Mouse (Mus musculus) embryonic facial prominence, embryonic 13.5 days (tissue): Measurements from ENCODE around the gene Cbs. TPM values are rescaled to one million over a fixed set of nuclear protein-coding genes. Genes with fewer than 3 reads are reported as not detected.

Source experiments
- ATAC-seq: fragments of 200-750 bp; cut with Nextera tagmentation; 2 replicates; pipeline ENCODE4 v1.8.0; 2017; ENCODE audit warnings: low read depth; ENCODE audit not compliant: insufficient number of reproducible peaks, insufficient read depth, low FRiP score, low TSS enrichment
- H3K27ac ChIP-seq: fragments of 300-500 bp; sonication (generic); 2 replicates; pipeline ENCODE4 v1.5.1; 2015; ENCODE audit warnings: moderate library complexity, mild to moderate bottlenecking, inconsistent platforms
- H3K27me3 ChIP-seq: fragments of 300-500 bp; sonication (generic); 2 replicates; pipeline ENCODE4 v1.6.1; 2015; ENCODE audit warnings: mild to moderate bottlenecking, inconsistent platforms
- H3K36me3 ChIP-seq: fragments of 300-500 bp; sonication (generic); 2 replicates; pipeline ENCODE4 v1.6.1; 2015; ENCODE audit warnings: mild to moderate bottlenecking, inconsistent platforms
- H3K4me1 ChIP-seq: fragments of 300-500 bp; sonication (generic); 2 replicates; pipeline ENCODE4 v1.6.1; 2015; ENCODE audit warnings: inconsistent platforms
- H3K4me2 ChIP-seq: fragments of 300-500 bp; sonication (generic); 2 replicates; pipeline ENCODE4 v1.6.1; 2015; ENCODE audit warnings: moderate library complexity, mild to moderate bottlenecking, inconsistent platforms
- H3K4me3 ChIP-seq: fragments of 300-500 bp; sonication (generic); 2 replicates; pipeline ENCODE4 v1.5.1; 2015; ENCODE audit warnings: mild to moderate bottlenecking, inconsistent platforms
- H3K9ac ChIP-seq: fragments of 300-500 bp; sonication (generic); 2 replicates; pipeline ENCODE4 v1.6.1; 2015; ENCODE audit warnings: mild to moderate bottlenecking, inconsistent platforms
- H3K9me3 ChIP-seq: fragments of 300-500 bp; sonication (generic); 2 replicates; pipeline ENCODE4 v1.6.1; 2016; ENCODE audit warnings: inconsistent platforms
- WGBS: fragments of 180-500 bp; shearing (Covaris S2); methylation state at CpG from one replicate; pipeline ENCODE4 v1.1.7; 2015; ENCODE audit warnings: mixed read lengths; 5-methylcytosine and 5-hydroxymethylcytosine counted together
- polyA plus RNA-seq: library from polyadenylated mRNA; unstranded; fragments of >200 nt; fragmentation: Nextera tagmentation; extraction: Ambion mirVana; gene quantifications from 2 replicates; pipeline ENCODE4 v1.2.1, GENCODE M21; 2015

Gene Cbs
- polyA plus RNA-seq, 1 experiment from 2014 or later, result 4.3 TPM

GRCm38 (mm10) chr17:31662855-31663254 is 25.8 kb upstream of the Cbs start:
- no peak for ATAC-seq
- no peak overlapping the region for H3K9ac ChIP-seq
- no peaks in the 10 kb centered on the region for H3K9me3 ChIP-seq
- H3K4me1 ChIP-seq, result peaks cover 5% of the 10 kb centered on the region
- H3K4me2 ChIP-seq, result no peak overlapping the region
- H3K4me3 ChIP-seq, result no peak overlapping the region
- no peaks in the 10 kb centered on the region for H3K36me3 ChIP-seq
- H3K27ac ChIP-seq, result no peak overlapping the region
- no peaks in the 10 kb centered on the region for H3K27me3 ChIP-seq

DNA sequence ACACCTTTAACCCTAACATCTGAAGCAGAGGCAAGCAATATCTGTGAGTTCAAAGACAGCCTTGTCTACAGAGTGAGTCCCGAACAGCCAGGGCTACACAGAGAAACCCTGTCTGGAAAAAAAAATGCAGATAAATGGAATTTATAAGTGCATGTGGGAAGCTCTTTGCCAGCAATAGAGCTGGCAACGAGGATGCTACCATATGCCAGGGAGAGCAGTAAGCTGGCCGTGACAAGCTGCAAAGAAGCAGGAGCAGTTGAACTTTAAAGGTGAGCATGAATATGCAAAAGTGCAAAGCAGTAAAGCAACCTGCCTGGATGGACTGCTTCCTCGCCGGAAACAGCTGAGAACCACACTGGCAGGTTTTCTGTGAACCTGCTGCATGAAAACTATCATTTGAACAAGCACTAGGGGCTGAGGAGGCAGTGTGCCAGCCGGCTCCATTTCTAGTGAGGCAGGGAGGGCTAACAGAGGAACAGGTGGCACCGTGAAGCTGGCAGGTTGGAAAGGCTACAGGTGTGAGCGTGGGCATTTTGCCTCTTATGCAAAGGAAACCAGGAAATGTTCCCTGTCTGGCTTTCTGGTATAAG is 23.7 kb upstream of the Cbs start:
- H3K4me3 ChIP-seq, result no peak overlapping the region
- H3K9me3 ChIP-seq, result no peaks in the 10 kb centered on the region
- peaks cover 18% of the 10 kb centered on the region for H3K4me1 ChIP-seq
- H3K36me3 ChIP-seq, result peaks cover 5% of the 10 kb centered on the region
- no peaks in the 10 kb centered on the region for H3K27me3 ChIP-seq
- no peak overlapping the region for H3K27ac ChIP-seq
- no peak for ATAC-seq
- H3K4me2 ChIP-seq, result no peak overlapping the region
- WGBS, result 76% methylated on average over 8 of the region's 8 CpGs
- no peak overlapping the region for H3K9ac ChIP-seq

- H3K4me1 ChIP-seq, result peaks cover 26% of the 10 kb centered on the region
- H3K27me3 ChIP-seq, result no peaks in the 10 kb centered on the region
- peak within 1 kb of the TSS; percentile 80 for H3K4me2 ChIP-seq
- WGBS, result under 1% methylated on average over 77 of the region's 77 CpGs
- H3K9ac ChIP-seq, result peak within 1 kb of the TSS; percentile 98
- H3K9me3 ChIP-seq, result no peaks in the 10 kb centered on the region
- peaks cover 21% of the 10 kb centered on the region for H3K36me3 ChIP-seq
- H3K27ac ChIP-seq, result peak within 1 kb of the TSS; percentile 83
- peak within 1 kb of the TSS; percentile 94 for H3K4me3 ChIP-seq
- peak; percentile 98 for ATAC-seq
Measured at GRCm38 (mm10) chr17:31658468-31659185, 21.6 kb upstream of the Cbs start, which contains the start of gene U2af1. Gene U2af1, minus strand, starts transcription at chr17:31658892.

DNA sequence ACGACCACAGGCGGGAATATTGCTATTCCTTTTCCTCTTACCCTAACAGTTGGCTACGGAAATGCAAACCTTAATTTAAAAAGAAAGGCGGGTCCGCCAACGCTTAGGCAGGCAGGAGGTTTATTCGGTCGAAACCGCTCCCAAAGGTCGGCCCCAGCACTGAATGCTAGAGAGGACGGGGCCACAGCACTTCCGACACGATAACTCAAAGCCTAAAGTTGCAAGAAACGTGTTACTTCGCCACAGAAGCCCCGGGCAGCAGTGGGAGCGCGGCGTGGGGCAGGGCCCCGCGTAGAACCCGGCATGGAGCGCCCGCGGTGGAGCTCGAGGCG is 21.1 kb upstream of the Cbs start:
- H3K9me3 ChIP-seq, result no peaks in the 10 kb centered on the region
- H3K4me3 ChIP-seq, result peak overlapping the region; percentile 94
- H3K4me1 ChIP-seq, result peaks cover 26% of the 10 kb centered on the region
- no peak for ATAC-seq
- peak overlapping the region; percentile 98 for H3K9ac ChIP-seq
- H3K27me3 ChIP-seq, result no peaks in the 10 kb centered on the region
- H3K4me2 ChIP-seq, result peak overlapping the region; percentile 80
- peak overlapping the region; percentile 83 for H3K27ac ChIP-seq
- H3K36me3 ChIP-seq, result peaks cover 26% of the 10 kb centered on the region
- under 1% methylated on average over 27 of the region's 27 CpGs for WGBS

- H3K27ac ChIP-seq, result no peak overlapping the region
- peaks cover 26% of the 10 kb centered on the region for H3K4me1 ChIP-seq
- 52% methylated on average over 12 of the region's 12 CpGs for WGBS
Measured at GRCm38 (mm10) chr17:31657141-31657983, 20.3 kb upstream of the Cbs start.

GRCm38 (mm10) chr17:31656682-31657081 is 19.6 kb upstream of the Cbs start:
- H3K4me2 ChIP-seq, result peak overlapping the region; percentile 80; the same call in 1 of the 2 replicates
- peaks cover 26% of the 10 kb centered on the region for H3K4me1 ChIP-seq
- ATAC-seq, result no peak
- 83% methylated on average over 5 of the region's 5 CpGs for WGBS
- H3K9me3 ChIP-seq, result no peaks in the 10 kb centered on the region
- H3K9ac ChIP-seq, result peak overlapping the region; percentile 98; the same call in 1 of the 2 replicates
- H3K27ac ChIP-seq, result no peak overlapping the region
- H3K36me3 ChIP-seq, result peaks cover 40% of the 10 kb centered on the region
- H3K4me3 ChIP-seq, result no peak overlapping the region
- no peaks in the 10 kb centered on the region for H3K27me3 ChIP-seq

More at GRCm38 (mm10) chr17:31657141-31657983, 20.3 kb upstream of the Cbs start:
- Histone ChIP-seq H3K36me3 (peaks cover 33% of the 10 kb centered on the region), H3K4me2 (peak overlapping the region; percentile 80), H3K4me3 (peak overlapping the region; percentile 94), H3K27me3 (no peaks in the 10 kb centered on the region), H3K9me3 (no peaks in the 10 kb centered on the region), H3K9ac (peak overlapping the region; percentile 98)
- ATAC-seq, result no peak

GRCm38 (mm10) chr17:31655366-31655765 is 18.3 kb upstream of the Cbs start:
- Histone ChIP-seq H3K4me3 (no peak overlapping the region), H3K9ac (peak overlapping the region; percentile 46; the same call in 1 of the 2 replicates), H3K27ac (no peak overlapping the region), H3K27me3 (no peaks in the 10 kb centered on the region), H3K36me3 (peaks cover 53% of the 10 kb centered on the region), H3K4me2 (no peak overlapping the region), H3K9me3 (no peaks in the 10 kb centered on the region), H3K4me1 (peaks cover 26% of the 10 kb centered on the region)
- 78% methylated on average over 4 of the region's 4 CpGs for WGBS
- no peak for ATAC-seq

DNA sequence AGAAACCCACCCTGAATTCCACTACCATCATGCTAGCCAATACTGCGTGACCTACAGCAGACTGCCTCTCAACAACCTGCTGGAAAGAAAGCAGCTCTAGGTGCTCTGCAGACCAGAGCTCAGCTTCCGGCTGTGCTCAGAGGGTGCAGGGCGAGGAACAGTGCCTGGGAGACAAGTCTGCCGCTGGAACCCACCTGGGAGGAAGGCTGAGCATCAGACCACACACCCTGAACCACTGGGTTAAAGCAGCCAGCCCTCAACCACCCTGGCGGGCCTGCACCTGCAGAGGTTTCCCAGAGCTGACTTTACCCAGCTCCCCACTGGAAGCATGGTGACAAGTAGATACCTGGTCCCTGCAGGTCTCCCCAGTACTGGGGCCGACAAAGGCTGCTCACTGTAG is 16.2 kb upstream of the Cbs start:
- Histone ChIP-seq H3K36me3 (peaks cover 74% of the 10 kb centered on the region), H3K27me3 (no peaks in the 10 kb centered on the region), H3K27ac (no peak overlapping the region), H3K4me3 (no peak overlapping the region), H3K4me2 (no peak overlapping the region), H3K4me1 (peaks cover 21% of the 10 kb centered on the region), H3K9ac (no peak overlapping the region), H3K9me3 (no peaks in the 10 kb centered on the region)
- ATAC-seq, result no peak
- 83% methylated on average over 6 of the region's 6 CpGs for WGBS

DNA sequence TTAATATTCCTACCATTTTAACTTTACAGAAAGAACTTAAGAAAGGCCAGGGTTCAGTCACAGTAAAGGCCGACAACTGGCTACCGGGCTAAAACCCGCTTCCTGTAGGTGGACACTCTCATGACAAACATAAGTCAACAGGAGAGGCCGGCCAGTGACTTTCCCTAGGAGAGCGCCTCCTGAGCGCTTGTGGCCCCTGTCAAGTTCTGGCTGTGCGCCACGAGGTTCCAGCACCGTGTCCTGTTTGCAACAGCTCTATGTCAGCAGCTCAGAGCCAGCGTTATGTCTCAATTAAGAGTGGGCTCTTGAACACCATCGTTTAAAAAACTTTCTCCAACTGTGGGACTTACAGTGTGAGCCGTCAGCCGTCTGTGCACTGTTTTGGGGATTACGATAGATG is 15.1 kb upstream of the Cbs start:
- no peaks in the 10 kb centered on the region for H3K27me3 ChIP-seq

GRCm38 (mm10) chr17:31646199-31647002 is 9.4 kb upstream of the Cbs start:
- no peaks in the 10 kb centered on the region for H3K9me3 ChIP-seq
- H3K36me3 ChIP-seq, result peaks cover 60% of the 10 kb centered on the region
- peak; percentile 48; the same call in 1 of the 2 replicates for ATAC-seq
- no peak overlapping the region for H3K9ac ChIP-seq
- no peaks in the 10 kb centered on the region for H3K4me1 ChIP-seq
- no peak overlapping the region for H3K4me2 ChIP-seq
- H3K27me3 ChIP-seq, result no peaks in the 10 kb centered on the region
- WGBS, result 91% methylated on average over 5 of the region's 5 CpGs
- H3K4me3 ChIP-seq, result no peak overlapping the region
- no peak overlapping the region for H3K27ac ChIP-seq

More for the DNA sequence above, 15.1 kb upstream of the Cbs start:
- Histone ChIP-seq H3K9ac (no peak overlapping the region), H3K4me3 (no peak overlapping the region), H3K36me3 (peaks cover 85% of the 10 kb centered on the region), H3K4me1 (peaks cover 16% of the 10 kb centered on the region), H3K27ac (no peak overlapping the region), H3K9me3 (no peaks in the 10 kb centered on the region), H3K4me2 (no peak overlapping the region)
- ATAC-seq, result no peak
- WGBS, result 91% methylated on average over 14 of the region's 14 CpGs

DNA sequence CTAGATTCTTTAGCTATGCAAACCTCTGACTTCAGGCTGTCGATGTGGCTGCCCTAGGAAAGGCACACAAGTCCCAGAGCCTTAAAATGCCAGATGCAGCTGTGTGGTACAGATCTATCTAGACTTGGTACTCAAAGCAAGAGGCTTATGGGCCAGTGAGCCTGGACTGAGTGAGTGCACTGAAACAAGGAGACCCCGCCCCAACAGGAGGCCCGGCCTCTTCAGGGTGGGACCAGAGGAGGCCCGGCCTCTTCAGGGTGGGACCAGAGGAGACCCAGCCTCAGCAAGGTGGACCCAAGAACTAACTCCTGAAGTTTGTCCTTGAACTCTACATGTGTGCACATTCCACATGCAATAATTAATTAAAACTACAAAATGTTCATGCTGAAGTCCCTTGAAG is 5.9 kb upstream of the Cbs start:
- Histone ChIP-seq H3K9ac (no peak overlapping the region), H3K4me1 (no peaks in the 10 kb centered on the region), H3K36me3 (peaks cover 25% of the 10 kb centered on the region), H3K27me3 (no peaks in the 10 kb centered on the region), H3K9me3 (no peaks in the 10 kb centered on the region), H3K4me3 (no peak overlapping the region), H3K27ac (no peak overlapping the region), H3K4me2 (no peak overlapping the region)
- no peak for ATAC-seq
- WGBS, result 77% methylated on average over 4 of the region's 4 CpGs
